Mouse (Mus musculus) embryo, embryonic 11.5 days (tissue): ENCODE data around the gene Larp1.

ENCODE experiments used
- DNase-seq: peaks from one replicate; pipeline ENCODE4 v3.0.0-alpha.2; 2012; ENCODE audit warnings: low read depth, low spot score

Gene Larp1

DNA sequence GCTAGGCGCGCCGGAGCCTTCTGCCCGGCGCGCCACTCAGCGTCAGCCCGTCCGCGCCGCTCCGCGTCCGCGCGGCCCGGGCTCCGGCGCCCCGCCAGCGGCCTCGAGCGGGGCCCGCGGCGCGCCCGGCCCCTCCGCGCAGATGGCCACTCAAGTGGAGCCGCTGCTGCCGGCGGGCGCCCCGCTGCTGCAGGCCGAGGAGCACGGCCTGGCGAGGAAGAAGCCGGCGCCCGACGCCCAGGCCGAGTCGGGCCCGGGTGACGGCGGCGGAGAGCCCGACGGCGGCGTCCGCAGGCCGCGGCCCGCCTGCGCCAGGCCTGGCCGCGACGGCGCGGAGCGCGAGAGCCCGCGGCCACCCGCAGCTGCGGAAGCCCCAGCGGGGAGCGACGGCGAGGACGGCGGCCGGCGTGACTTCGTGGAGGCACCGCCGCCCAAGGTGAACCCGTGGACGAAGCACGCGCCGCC, at the start of gene Larp1:
TSS of gene Larp1 (plus strand) at position 14 of the 465 bp plus-strand sequence.
- DNase-seq, result no peak

DNA sequence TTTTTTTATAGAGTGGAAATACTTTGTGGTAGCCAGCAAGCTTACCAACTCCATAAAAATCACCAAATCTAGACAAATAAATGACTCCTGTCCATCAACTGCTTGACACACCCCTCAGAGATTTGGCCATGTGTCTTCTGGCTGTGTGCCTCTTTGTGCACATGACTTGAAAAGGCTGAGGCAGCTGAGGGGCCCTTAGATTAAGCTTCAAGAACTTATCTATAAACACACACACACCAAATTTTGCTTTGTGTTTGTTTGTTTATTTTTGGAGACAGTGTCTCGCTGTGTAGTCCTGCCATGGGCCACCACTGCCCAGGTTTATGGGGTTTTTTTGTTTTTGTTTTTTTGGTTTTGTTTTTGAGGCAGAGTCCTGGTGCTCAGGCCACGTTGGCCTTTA, 48.9 kb upstream of the Larp1 start:
- no peak for DNase-seq

DNA sequence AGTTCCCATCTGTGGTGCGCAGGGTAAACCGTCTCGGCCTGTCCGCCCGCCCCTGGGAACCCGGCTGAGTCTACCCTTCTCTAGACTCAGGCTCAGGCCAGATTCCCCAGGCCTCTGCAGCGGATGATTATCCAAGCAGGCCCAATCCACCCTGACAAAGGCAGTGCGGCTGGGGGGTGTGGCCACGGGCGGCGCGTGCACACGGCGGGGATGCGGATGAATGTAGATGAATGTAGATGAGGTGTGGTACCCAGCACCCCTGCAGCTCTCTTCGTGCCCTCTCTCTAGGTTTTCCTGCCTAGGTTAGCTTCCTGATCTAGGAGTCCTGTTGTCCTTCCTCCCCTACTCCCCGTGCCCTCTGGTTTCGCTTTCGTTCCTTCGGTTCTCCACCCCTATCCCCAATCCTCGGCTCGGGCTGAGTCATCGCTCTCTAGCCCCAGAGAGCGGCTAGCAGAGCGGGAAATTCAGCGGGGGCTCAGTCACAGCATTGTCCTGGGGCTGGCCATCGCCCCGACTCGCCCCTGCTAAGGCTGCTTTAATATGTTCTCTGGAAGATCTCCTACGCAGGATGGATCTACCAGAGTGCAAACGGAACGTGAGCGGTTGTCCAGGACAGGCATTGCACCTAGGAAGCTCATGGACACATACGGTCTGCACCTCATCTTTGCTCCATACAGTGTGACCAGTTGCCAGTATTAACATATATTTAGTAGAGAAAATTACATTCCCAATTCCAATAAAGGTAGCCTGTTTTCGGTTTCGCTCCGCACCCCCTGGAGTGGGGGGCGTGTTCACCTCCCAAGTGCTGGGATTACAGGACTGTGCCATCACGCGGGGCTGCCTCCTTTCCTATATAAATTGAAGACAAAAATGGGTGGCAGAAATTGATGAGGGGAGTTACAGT, 46.2 kb upstream of the Larp1 start:
- DNase-seq, result peak; percentile 79

DNA sequence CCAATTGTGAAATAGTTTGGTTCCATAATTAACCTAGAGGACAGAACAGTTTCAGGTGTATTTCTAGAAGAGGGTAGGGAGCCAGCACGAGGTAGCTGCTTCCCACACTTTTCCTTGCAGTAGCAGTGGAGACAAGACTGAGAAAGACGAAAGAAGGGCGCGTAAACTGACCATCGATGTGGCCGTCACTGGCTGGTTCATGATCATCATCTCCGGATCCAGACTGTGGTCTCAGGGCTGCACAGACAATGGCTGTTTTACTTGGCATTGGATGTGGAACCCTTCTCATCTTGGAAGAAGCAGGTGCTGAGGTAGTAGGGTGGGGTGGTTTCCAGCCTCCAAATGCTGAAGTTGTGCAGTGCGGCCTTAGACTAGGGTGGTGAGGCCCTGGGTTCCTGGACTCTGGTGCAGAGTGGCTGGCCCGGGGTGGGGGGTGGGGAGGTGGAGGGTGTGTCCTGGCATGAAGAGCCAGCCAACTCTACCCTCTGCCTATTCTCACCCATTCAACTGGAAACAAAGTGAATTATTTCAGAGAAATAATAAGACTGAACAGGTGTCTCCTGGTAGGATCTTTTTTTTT, 45.5 kb upstream of the Larp1 start:
- DNase-seq, result no peak

DNA sequence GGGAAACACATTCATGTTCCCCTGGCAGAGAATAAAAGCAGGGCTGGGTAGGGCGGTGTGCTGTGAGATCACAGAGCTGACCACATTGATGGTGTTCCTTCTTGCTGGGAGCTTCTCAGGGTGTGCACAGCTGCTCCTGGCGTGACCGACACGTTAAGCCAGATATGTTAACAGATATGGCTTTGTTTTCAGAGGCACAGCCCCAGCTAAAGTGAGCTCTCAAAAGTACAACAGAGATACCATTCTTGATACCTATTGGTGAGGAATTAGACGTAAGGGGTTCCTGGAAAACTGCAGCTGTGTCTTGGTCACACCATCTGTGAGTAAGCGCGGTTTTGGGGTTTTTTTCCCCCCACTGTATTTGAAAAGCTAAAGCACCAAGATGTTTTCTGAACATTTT, 42.2 kb upstream of the Larp1 start:
- no peak for DNase-seq

DNA sequence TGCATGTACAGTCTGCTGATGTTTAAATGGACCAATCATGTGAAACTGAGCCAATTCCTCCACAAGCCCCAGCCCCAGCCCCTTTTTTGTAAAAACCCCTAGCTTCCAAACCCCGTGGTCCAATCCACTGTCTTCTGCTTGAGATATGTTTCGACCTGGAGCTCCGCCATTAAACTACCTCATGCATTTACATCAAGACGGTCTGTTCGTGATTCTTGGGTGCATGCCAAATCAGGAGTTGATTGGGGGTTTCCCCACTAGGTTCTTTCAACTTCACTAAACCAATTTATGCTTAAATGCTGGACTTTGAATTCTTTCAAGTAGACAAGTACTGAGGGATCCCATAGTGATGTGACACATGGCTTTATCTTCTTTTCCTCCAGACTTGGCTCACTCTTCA, 40.6 kb upstream of the Larp1 start:
- no peak for DNase-seq

DNA sequence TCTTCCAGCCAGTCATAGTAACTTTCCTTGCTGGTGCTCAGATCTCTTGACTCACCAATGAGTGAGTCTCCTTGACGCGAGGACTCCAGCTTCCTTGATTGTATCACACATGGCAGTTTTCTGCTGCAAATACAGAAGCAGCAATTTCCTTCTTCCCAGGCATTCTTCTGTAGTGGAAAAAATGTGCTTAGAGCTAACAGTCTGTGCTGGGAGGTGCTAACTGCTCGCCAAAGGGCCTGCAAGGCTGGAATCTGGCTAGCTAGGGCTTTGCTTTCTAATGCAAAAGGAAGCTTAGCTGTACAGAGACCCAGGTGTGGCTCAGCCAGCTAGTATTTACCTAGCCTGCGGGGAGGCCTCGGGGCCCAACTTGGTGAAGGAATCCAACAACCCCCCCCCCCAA, 38.3 kb upstream of the Larp1 start:
- no peak for DNase-seq

DNA sequence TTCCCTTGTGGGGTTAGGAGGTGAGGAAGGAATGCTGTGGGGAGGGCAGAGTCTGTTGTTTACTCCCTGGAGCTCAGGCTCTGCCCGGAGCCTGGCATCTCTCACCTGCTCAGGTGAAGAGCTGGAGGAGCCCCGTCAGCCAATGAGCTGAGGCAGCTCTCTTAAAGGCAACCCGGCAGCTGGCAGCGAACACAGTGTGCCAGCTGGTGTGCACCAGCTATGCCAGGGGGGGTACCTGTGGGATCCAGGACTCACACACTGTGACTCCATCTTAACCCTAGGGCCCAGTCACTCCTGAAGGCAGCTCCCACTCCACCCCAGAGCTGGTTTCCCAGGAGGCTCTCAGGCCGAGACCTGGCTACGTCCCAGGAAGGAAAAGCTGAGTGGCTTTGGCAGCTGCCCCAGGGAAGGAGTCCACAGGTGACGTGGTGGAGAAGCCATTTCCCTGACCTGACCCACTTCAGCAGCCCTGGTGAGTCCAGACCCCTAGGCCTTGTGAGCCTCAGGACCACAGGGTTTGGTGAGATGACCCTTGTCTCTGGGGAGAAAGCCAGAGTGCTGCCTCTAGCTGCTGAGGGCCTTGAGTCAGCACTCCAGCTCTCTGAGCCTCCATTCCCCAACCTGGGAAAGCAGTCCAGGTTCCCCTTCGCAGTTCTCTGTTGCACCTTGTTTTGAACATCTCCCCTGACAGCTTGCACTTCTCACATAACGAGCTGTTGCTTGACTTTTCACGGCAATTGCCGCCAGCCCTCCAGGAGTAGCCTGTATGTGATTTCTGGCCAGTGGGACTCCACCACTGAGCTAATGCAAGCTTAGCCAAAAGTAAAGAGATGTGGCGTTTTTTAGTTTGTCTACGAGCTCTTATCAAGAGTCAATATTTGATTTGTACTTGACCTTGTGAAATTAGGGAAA, 35.6 kb upstream of the Larp1 start:
- no peak for DNase-seq

DNA sequence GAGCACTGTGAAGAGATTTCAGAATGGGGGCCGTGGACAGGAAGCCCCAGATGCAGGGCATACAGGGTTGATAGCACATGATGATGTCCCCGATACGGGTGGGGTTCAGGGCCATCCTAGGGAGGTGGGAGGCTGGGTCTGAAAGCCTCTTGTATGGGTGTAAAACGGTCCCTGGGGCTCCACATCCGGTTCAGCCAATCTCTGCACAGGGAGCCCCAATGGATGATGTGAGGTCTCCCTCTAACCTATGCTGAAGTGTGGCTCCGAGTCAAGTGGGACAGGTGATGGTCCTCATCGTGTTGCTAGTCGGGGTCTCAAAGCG, 35.0 kb upstream of the Larp1 start:
- no peak for DNase-seq

DNA sequence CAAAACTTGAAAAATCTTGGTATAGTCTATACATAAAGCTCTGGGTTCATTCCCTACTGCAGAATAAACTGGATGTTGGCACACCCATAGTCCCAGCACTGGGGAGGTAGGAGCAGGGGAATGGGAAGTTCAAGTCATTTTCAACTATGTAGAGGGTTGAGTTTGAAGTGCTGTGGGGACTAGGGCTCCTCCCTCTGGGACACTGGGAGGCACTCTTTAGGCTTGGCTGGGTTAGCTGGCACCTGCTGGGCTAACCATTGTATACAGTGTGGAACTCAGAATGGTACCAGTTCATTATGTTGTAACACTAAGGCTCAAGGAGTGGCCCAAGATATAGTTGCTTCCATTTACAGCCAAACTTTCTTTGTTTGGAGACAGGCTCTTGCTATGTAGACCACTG, 33.0 kb upstream of the Larp1 start:
- DNase-seq, result no peak

DNA sequence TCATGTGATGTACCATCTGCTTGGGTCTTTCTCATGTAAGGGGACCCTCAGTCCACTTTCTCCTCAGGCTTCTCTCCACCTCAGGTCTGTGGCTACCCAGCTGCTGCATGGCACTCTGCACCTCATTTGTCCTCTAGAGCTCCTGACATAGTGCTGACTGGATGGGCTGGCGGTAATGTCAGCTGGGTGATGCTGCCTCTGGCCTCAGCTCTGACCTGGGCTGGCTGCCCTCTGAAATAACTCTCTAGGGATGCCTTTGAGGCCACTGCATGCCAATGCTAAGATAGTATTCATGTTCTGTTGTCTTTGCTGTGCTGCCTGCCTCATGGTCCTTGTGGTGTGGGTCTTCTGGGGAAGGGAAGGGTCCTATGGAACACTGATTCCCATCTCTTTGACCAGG, 31.2 kb upstream of the Larp1 start:
- no peak for DNase-seq

DNA sequence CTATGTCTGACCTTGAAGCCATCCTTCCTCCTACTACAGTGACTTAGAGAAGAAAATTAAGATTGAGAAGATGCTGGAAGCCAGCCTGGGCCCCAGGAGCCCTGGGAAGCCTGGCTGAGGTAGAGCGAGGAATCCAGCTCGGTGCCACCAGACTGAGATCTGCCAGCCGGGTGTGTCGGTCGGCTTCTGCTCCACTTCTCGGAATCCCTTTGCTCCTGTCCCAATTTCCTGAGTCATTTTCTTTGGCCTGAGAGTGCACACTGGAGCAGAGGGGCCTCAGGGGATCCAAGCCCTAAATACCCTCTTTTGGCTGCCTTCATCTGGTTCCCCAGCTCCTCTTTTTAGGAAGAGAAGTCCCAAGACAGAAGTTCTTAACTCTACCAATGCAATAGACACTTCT, 29.2 kb upstream of the Larp1 start:
- no peak for DNase-seq

DNA sequence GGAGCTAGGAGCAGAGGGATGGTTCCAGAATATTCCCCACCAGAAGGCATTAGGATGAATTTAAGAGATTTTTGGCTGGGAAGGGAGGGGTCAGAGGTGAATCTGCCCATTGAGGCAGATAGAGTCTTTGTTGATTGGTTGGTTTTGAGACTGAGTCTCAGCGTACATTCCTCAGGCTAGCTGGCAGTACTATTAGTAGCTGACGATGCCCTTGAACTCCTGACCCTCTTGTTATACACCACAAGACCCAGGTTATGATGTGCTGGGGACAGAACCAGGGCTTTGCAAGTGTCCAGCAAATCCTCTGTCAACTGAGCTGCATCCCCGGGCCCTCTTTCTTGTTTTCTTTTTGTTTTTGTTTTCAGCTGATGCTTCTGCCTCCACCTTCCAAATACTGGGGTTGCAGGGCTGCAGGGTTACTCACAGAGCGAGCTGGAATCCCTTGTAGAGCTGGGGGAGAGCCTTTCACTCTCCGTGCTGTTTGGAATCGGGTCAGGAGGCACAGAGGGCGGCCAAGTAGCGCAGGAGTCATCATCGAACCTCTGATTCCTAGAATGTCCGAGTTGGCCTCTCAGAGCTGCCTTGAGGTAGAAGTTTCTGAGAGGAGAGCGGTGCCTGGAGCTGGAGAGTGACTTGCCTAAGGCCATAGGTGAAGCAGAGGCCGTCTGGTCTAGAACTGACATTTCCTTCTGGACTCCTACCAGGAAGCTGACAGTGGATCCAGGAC, 27.6 kb upstream of the Larp1 start:
- DNase-seq, result no peak

DNA sequence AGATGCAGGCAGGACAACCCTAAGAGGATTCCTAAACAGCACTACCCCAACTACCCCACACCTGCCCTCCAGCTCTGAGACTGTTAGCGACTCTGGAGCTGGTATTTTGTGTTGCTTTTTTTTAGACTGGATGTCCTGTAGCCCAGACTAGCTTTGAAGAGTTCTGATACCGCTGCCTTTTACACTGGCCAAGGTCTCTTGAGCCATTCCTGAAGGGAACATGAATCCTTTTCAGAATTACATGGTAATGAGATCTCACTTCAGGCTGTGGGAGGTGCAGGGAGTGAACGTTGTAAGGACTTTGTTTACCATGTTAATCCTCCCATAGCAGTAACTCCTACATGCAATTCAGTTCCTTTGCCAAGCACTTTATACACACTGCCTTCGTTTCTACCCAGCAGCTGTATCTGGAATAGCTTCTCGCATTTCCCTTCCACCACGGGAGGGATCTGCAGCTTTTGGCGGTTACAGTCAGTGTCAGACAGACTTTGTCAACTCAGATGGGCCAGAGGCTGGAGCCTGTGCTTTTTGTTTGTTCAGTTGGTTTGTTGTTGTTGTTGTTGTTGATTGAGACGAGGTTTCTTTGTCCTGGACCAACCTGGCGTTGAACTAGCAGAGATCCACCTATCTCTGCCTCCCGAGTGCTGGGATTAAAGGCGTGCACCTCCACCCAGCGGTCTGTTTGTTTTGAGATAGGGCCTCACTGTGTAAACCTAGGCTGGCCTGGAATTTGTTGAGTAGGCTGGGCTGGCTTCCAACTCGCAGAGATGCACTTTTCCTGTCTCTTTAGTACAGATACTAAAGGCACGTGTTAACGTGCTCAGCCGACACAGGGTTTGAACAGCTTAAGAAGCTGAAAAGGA, 25.2 kb upstream of the Larp1 start:
- DNase-seq, result no peak

DNA sequence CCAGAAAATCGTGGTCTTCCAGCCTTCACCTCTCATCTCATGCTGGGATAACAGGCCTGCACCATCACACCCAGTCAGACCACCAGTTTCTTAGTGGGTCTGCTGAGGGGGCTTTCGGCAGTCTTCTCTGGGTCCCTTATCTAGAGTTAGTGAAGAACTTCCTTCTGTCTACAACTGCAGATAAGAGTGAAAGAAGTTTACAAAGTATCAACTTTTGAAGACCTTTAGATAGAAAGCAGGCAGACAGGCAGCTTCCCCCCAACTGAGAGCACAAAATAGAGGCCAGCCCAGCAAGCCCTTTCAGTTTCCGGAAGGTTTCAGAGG, 24.6 kb upstream of the Larp1 start:
- DNase-seq, result no peak

DNA sequence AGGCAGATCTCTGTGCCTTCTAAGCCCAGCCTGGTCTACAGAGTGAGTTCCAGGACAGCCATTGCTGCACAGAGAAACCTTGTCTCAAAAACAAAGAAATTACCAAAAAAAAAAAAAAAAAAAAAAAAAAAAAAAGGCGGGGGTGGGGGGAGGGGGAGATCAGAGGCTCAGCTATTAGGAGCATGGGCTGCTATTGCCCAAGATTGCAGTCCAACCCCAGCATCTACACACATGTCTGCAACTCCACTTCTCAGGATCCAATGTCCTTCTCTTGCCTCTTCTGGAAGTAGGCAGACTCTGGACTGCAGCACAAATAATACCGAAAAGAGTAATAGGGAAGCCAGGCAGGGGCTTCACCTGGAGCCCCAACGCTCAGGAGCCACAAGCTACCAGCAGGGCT, 23.4 kb upstream of the Larp1 start:
- no peak for DNase-seq

DNA sequence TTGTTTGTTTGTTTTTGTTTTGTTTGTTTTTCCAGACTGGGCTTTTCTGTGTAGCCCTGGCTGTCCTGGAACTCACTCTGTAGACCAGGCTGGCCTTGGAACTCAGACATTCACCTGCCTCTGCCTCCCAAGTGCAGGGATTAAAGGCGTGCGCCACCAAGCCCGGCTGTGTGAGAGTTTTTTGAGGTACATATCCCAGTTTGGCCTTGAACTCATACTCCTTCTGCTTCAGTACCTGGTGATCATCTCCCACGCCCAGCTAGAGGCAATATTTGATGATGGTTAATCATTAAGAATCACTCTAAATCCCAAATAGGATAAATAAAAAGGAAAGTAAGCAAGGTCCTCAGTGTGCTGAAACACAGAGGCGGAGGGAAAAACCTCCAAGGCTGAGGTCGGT, 22.8 kb upstream of the Larp1 start:
- no peak for DNase-seq

DNA sequence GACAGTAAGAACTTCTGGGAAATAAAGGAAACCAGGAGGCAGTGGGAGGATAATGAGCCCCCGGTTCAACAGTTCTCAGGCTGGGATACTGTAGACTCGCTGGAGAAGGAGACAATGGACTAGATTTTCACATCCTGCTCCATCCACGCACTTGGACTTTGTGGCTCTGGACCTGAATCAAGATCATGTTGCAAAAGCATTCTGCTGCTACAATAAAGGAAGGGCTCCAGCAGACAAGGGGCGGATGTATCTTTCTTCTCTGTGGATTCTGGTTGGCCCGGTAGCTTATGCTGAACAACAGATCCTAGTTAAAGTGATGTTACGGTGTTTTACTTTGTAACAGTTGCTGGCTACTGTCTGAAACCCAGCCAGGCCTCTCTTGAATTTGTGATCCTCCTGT, 22.4 kb upstream of the Larp1 start:
- DNase-seq, result no peak

DNA sequence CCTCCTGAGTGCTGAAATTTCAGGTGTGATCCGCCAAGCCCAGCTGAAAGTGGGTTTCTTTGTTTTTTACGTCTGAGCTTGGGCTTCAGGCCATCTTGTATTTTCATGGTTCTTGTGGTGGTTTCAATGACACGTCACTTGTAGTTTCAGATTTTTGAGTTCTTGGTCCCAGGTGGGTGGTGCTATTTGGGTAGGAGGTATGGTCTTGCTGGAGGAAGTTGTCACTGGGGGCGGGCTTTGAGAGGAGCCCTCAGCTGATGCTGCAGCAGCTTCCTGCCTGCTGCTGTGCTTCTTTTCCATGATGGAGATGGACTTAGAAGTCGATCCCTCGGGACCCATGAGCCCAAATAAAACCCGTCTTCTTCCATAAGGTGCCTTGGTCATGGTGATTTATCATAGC, 22.0 kb upstream of the Larp1 start:
- DNase-seq, result no peak

DNA sequence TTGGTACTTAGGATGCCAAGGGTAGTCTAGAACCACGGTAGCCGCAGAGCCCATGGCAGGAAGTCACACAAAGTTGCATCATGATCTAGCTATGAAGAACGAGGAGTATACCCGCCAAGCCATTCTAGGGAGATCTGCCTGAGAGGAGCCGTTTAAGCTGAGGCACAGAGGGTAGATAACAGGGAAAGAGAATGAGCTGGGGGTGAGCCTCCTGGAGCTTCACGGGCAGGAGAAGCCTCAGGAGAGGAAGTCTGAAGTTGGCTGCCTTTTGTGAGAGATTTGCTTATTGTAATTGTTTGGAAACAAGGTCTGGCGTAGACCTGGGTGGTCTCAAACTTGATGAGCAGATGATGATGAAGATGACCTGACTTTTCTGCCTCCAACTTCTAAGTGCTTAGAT, 10.7 kb upstream of the Larp1 start:
- no peak for DNase-seq

DNA sequence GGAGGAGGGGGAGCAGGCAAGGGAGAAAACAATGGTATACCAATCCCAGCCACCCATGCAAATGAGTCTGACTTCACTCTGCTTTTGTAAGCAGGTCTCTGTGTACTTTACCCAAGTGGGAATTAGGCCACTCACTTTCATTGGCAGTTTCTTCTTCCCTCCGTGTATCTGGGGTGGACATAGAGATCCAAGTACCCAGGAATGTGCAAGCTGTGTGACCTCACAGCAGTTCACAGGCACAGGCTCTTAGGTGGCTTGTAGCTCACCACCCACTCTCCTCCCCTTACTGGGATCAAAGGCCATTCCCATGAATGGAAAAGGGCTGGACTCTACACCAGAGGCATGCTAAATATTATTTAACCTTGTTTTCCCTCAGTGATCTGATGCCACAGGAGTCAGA, 10.0 kb upstream of the Larp1 start:
- DNase-seq, result no peak
